Mouse (Mus musculus): ENCODE measurements around the gene Krt71. TPM values are rescaled to one million over a fixed set of nuclear protein-coding genes. Genes with fewer than 3 reads are reported as not detected.
A peak's percentile ranks its signal among the peaks of the same experiment; 100 is the strongest.

Gene Krt71
- polyA plus RNA-seq (2014; fragmentation: Nextera tagmentation; extraction: Ambion mirVana): 0.11 TPM in 1 of 2 replicates, not detected in the other

DNA sequence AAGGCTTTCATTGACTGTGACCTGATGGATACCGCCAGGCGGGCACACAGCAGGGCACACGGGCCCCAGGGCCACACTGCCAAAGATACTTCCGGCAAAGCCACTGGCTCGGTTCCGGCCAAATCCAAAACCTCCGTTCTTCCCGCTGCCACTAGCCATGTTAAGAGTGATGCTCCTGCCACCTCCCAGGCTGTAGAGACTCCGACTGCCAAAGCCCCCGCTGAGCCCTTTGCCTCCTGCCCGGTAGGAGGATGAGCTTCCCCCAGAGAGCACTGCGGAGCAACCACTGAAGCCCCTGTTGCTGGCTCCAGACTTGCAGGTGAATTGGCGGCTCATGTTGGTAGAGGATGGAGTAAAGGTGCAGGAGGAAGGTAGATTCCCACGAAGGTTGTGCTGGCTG lies at the start of gene Krt71:
Gene Krt71, minus strand, starts transcription at position 399 of the 400 bp plus-strand sequence.
- WGBS: 61% methylated on average over 14 of the region's 14 CpGs
- Histone ChIP-seq H3K4me3 (ENCODE audit: low read depth, low read length) (no peak within 1 kb of the TSS), H3K9ac (ENCODE audit: low read length) (no peak within 1 kb of the TSS), H3K9me3 (ENCODE audit: control insufficient read depth, low read length) (no peaks in the 10 kb centered on the region), H3K27ac (replicated peaks; ENCODE audit: low read depth, low read length) (no peak within 1 kb of the TSS), H3K27me3 (ENCODE audit: control insufficient read depth, insufficient read depth, low read length) (no peaks in the 10 kb centered on the region), H3K36me3 (ENCODE audit: control insufficient read depth, insufficient read depth, low read length) (no peaks in the 10 kb centered on the region), H3K4me1 (ENCODE audit: control insufficient read depth, insufficient read depth, low read length) (no peaks in the 10 kb centered on the region), H3K4me2 (ENCODE audit: low read depth, severe bottlenecking) (no peak within 1 kb of the TSS)
- ATAC-seq (ENCODE audit: insufficient number of reproducible peaks, low FRiP score, low TSS enrichment, low read depth) (no peak), DNase-seq (ENCODE audit: low spot score) (no peak)

DNA sequence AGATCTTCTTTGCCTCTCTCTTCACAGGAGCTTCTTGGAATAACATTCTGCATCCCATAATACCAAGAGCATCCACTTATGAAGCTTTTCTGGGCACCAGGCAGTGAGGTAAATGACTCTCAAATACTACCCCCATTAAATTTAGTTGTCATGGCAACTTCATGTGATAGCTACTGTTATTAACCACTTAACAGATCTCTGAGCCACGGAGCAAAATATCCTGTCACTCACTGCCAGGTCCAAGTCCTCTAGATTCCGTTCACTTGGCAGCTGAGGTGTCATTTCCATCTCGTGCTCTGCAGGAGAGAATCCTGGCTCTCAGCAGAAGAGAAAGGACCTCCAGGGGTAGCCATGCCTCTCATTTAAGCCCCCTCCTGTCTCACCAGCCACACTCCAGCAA lies 48.0 kb upstream of the Krt71 start:
- Histone ChIP-seq H3K27ac (replicated peaks; ENCODE audit: low read depth, low read length) (no peak overlapping the region), H3K27me3 (ENCODE audit: control insufficient read depth, insufficient read depth, low read length) (no peaks in the 10 kb centered on the region), H3K4me2 (ENCODE audit: low read depth, severe bottlenecking) (no peak overlapping the region), H3K4me1 (ENCODE audit: control insufficient read depth, insufficient read depth, low read length) (no peaks in the 10 kb centered on the region), H3K4me3 (ENCODE audit: low read depth, low read length) (no peak overlapping the region), H3K9me3 (ENCODE audit: control insufficient read depth, low read length) (no peaks in the 10 kb centered on the region), H3K9ac (ENCODE audit: low read length) (no peak overlapping the region), H3K36me3 (ENCODE audit: control insufficient read depth, insufficient read depth, low read length) (no peaks in the 10 kb centered on the region)
- no peak for ATAC-seq (ENCODE audit: insufficient number of reproducible peaks, low FRiP score, low TSS enrichment, low read depth)
- WGBS: 10% methylated on average over 3 of the region's 3 CpGs
- DNase-seq (ENCODE audit: low spot score): no peak

- 87% methylated on average over 18 of the region's 18 CpGs for WGBS
- Histone ChIP-seq H3K9me3 (ENCODE audit: control insufficient read depth, low read length) (no peaks in the 10 kb centered on the region), H3K4me2 (ENCODE audit: low read depth, severe bottlenecking) (no peak within 1 kb of the TSS), H3K27ac (replicated peaks; ENCODE audit: low read depth, low read length) (no peak within 1 kb of the TSS), H3K4me1 (ENCODE audit: control insufficient read depth, insufficient read depth, low read length) (no peaks in the 10 kb centered on the region), H3K9ac (ENCODE audit: low read length) (no peak within 1 kb of the TSS), H3K27me3 (ENCODE audit: control insufficient read depth, insufficient read depth, low read length) (no peaks in the 10 kb centered on the region), H3K36me3 (ENCODE audit: control insufficient read depth, insufficient read depth, low read length) (no peaks in the 10 kb centered on the region), H3K4me3 (ENCODE audit: low read depth, low read length) (no peak within 1 kb of the TSS)
- no peak for ATAC-seq (ENCODE audit: insufficient number of reproducible peaks, low FRiP score, low TSS enrichment, low read depth)
- no peak for DNase-seq (ENCODE audit: low spot score)
These were observed 43.5 kb upstream of the Krt71 start, which contains the start of gene Krt72 for GRCm38 (mm10) chr15:101786360-101786759. TSS of gene Krt72 (minus strand) at chr15:101786460.

- Histone ChIP-seq H3K4me1 (ENCODE audit: control insufficient read depth, insufficient read depth, low read length) (no peaks in the 10 kb centered on the region), H3K36me3 (ENCODE audit: control insufficient read depth, insufficient read depth, low read length) (no peaks in the 10 kb centered on the region), H3K27me3 (ENCODE audit: control insufficient read depth, insufficient read depth, low read length) (no peaks in the 10 kb centered on the region), H3K9me3 (ENCODE audit: control insufficient read depth, low read length) (no peaks in the 10 kb centered on the region), H3K9ac (ENCODE audit: low read length) (no peak overlapping the region), H3K4me2 (ENCODE audit: low read depth, severe bottlenecking) (no peak overlapping the region), H3K27ac (replicated peaks; ENCODE audit: low read depth, low read length) (no peak overlapping the region), H3K4me3 (ENCODE audit: low read depth, low read length) (no peak overlapping the region)
- 82% methylated on average over 10 of the region's 10 CpGs for WGBS
- DNase-seq (ENCODE audit: low spot score): no peak
- ATAC-seq (ENCODE audit: insufficient number of reproducible peaks, low FRiP score, low TSS enrichment, low read depth): no peak
These were observed 30.5 kb upstream of the Krt71 start for GRCm38 (mm10) chr15:101773420-101773819.

GRCm38 (mm10) chr15:101772711-101773081 lies 29.8 kb upstream of the Krt71 start:
- Histone ChIP-seq H3K4me3 (ENCODE audit: low read depth, low read length) (no peak overlapping the region), H3K36me3 (ENCODE audit: control insufficient read depth, insufficient read depth, low read length) (no peaks in the 10 kb centered on the region), H3K27ac (replicated peaks; ENCODE audit: low read depth, low read length) (no peak overlapping the region), H3K9me3 (ENCODE audit: control insufficient read depth, low read length) (no peaks in the 10 kb centered on the region), H3K4me1 (ENCODE audit: control insufficient read depth, insufficient read depth, low read length) (no peaks in the 10 kb centered on the region), H3K27me3 (ENCODE audit: control insufficient read depth, insufficient read depth, low read length) (no peaks in the 10 kb centered on the region), H3K9ac (ENCODE audit: low read length) (no peak overlapping the region), H3K4me2 (ENCODE audit: low read depth, severe bottlenecking) (no peak overlapping the region)
- ATAC-seq (ENCODE audit: insufficient number of reproducible peaks, low FRiP score, low TSS enrichment, low read depth): 0 out of 2 replicates have a peak, but pooled peaks have one; percentile 54
- DNase-seq (ENCODE audit: low spot score): peak; percentile 96
- 15% methylated on average over 5 of the region's 5 CpGs for WGBS

GRCm38 (mm10) chr15:101772080-101772710 lies 29.3 kb upstream of the Krt71 start:
- Histone ChIP-seq H3K4me3 (ENCODE audit: low read depth, low read length) (no peak overlapping the region), H3K27ac (replicated peaks; ENCODE audit: low read depth, low read length) (no peak overlapping the region)

GRCm38 (mm10) chr15:101770226-101770625 lies 27.3 kb upstream of the Krt71 start:
- H3K4me3 ChIP-seq (ENCODE audit: low read depth, low read length): no peak overlapping the region
- no peak overlapping the region for H3K9ac ChIP-seq (ENCODE audit: low read length)
- H3K4me1 ChIP-seq (ENCODE audit: control insufficient read depth, insufficient read depth, low read length): no peaks in the 10 kb centered on the region
- H3K9me3 ChIP-seq (ENCODE audit: control insufficient read depth, low read length): no peaks in the 10 kb centered on the region
- no peak for DNase-seq (ENCODE audit: low spot score)
- WGBS: 47% methylated on average over 8 of the region's 8 CpGs
- no peaks in the 10 kb centered on the region for H3K27me3 ChIP-seq (ENCODE audit: control insufficient read depth, insufficient read depth, low read length)
- no peak for ATAC-seq (ENCODE audit: insufficient number of reproducible peaks, low FRiP score, low TSS enrichment, low read depth)
- H3K4me2 ChIP-seq (ENCODE audit: low read depth, severe bottlenecking): no peak overlapping the region
- H3K36me3 ChIP-seq (ENCODE audit: control insufficient read depth, insufficient read depth, low read length): no peaks in the 10 kb centered on the region
- H3K27ac ChIP-seq (replicated peaks; ENCODE audit: low read depth, low read length): no peak overlapping the region

More at GRCm38 (mm10) chr15:101772080-101772710, 29.3 kb upstream of the Krt71 start:
- ATAC-seq (ENCODE audit: insufficient number of reproducible peaks, low FRiP score, low TSS enrichment, low read depth): no peak
- 70% methylated on average over 5 of the region's 5 CpGs for WGBS
- Histone ChIP-seq H3K9me3 (ENCODE audit: control insufficient read depth, low read length) (no peaks in the 10 kb centered on the region), H3K27me3 (ENCODE audit: control insufficient read depth, insufficient read depth, low read length) (no peaks in the 10 kb centered on the region), H3K4me1 (ENCODE audit: control insufficient read depth, insufficient read depth, low read length) (no peaks in the 10 kb centered on the region), H3K9ac (ENCODE audit: low read length) (no peak overlapping the region), H3K36me3 (ENCODE audit: control insufficient read depth, insufficient read depth, low read length) (no peaks in the 10 kb centered on the region), H3K4me2 (ENCODE audit: low read depth, severe bottlenecking) (no peak overlapping the region)
- DNase-seq (ENCODE audit: low spot score): peak; percentile 31

DNA sequence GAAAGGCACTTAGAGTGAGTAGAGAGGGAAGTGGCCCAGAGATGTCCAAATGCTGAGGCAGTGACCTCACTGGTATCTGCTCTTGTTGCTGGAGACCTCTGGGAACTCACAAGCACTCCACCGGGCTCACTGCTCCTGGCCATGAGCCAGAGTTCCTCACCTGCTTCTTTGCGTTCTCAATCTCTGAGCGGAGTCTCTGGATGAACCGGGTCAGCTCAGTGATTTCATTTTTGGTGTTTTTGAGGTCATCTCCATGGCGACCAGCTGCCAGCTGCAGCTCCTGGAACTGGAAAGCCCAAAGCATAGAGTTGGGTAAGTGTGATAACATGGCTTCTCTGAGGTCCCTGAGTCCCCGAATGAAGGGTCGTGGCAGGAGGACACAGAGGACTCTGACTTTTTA lies 5.1 kb downstream of the Krt71 start:
- Histone ChIP-seq H3K9me3 (ENCODE audit: control insufficient read depth, low read length) (no peaks in the 10 kb centered on the region), H3K9ac (ENCODE audit: low read length) (no peak overlapping the region), H3K4me3 (ENCODE audit: low read depth, low read length) (no peak overlapping the region), H3K4me1 (ENCODE audit: control insufficient read depth, insufficient read depth, low read length) (no peaks in the 10 kb centered on the region), H3K27ac (replicated peaks; ENCODE audit: low read depth, low read length) (no peak overlapping the region), H3K4me2 (ENCODE audit: low read depth, severe bottlenecking) (no peak overlapping the region), H3K36me3 (ENCODE audit: control insufficient read depth, insufficient read depth, low read length) (no peaks in the 10 kb centered on the region), H3K27me3 (ENCODE audit: control insufficient read depth, insufficient read depth, low read length) (no peaks in the 10 kb centered on the region)
- ATAC-seq (ENCODE audit: insufficient number of reproducible peaks, low FRiP score, low TSS enrichment, low read depth) (no peak), DNase-seq (ENCODE audit: low spot score) (no peak)
- WGBS: 78% methylated on average over 7 of the region's 7 CpGs

- Histone ChIP-seq H3K27me3 (ENCODE audit: control insufficient read depth, insufficient read depth, low read length) (no peaks in the 10 kb centered on the region), H3K27ac (replicated peaks; ENCODE audit: low read depth, low read length) (no peak overlapping the region), H3K4me1 (ENCODE audit: control insufficient read depth, insufficient read depth, low read length) (no peaks in the 10 kb centered on the region), H3K4me2 (ENCODE audit: low read depth, severe bottlenecking) (no peak overlapping the region), H3K9me3 (ENCODE audit: control insufficient read depth, low read length) (no peaks in the 10 kb centered on the region), H3K9ac (ENCODE audit: low read length) (no peak overlapping the region), H3K4me3 (ENCODE audit: low read depth, low read length) (no peak overlapping the region), H3K36me3 (ENCODE audit: control insufficient read depth, insufficient read depth, low read length) (no peaks in the 10 kb centered on the region)
- no peak for ATAC-seq (ENCODE audit: insufficient number of reproducible peaks, low FRiP score, low TSS enrichment, low read depth)
- no peak for DNase-seq (ENCODE audit: low spot score)
These were observed 12.3 kb downstream of the Krt71 start for GRCm38 (mm10) chr15:101730653-101731052.
